In genomic region chr4:144428868-144429267, GRCm38 (mm10) we compare ENCODE assay signal across 12 mouse cellular contexts. TPM values are rescaled to one million over a fixed set of nuclear protein-coding genes. Genes with fewer than 3 reads are reported as not detected.
DNase-seq lines count a peak whose midpoint lies in the region; ATAC-seq and TF ChIP-seq lines count a peak whose summit lies in the region.
"Had no signal": no experiment of that assay in that cellular context is flagged by ENCODE, and none has a peak within 500 bp of the region (broad histone marks: within the 10 kb centered on the region; RNA-seq: fewer than 3 reads in every experiment).

No protein-coding gene starts in this region.

- H3K4me1 ChIP-seq in heart, adult 2 months (ENCODE audit: control insufficient read depth, insufficient read depth, low read length) = no peaks in the 10 kb centered on the region
- H3K4me1 ChIP-seq: embryonic facial prominence, embryonic 15.5 days; limb, embryonic 15.5 days; neural tube, embryonic 12.5 days had no signal

- 15% methylated on average over 3 of the region's 3 CpGs for WGBS in heart, adult 2 months

- no peak for DNase-seq in heart, adult 2 months
- DNase-seq in heart, adult 9 months (ENCODE audit: low spot score in 2 of 2) = no peak
- DNase-seq in right cerebral cortex, postnatal 4 days = peak; percentile 1
- DNase-seq in right cerebral cortex, postnatal 25 days = no peak
- DNase-seq in left cerebral cortex, postnatal 10 days (ENCODE audit: extremely low spot score in 1 of 2, low spot score in 2 of 2) = no peak

- H3K36me3 ChIP-seq in heart, adult 2 months (ENCODE audit: control insufficient read depth, insufficient read depth, low read length) = no peaks in the 10 kb centered on the region
- H3K36me3 ChIP-seq: embryonic facial prominence, embryonic 15.5 days; limb, embryonic 15.5 days; neural tube, embryonic 12.5 days had no signal

- TF ChIP-seq POLR2A in heart, adult 2 months (IDR thresholded peaks at IDR 0.05; ENCODE audit: insufficient read depth, low read depth, low read length) = no peak

- no peak for TF ChIP-seq EP300 in heart, adult 2 months (IDR thresholded peaks at IDR 0.05; ENCODE audit: insufficient read depth, low read depth, low read length)

- intact Hi-C loops in heart, adult 2 months (cut with DNase I) = no loop called here
- intact Hi-C loops in left cerebral cortex, postnatal 10 days (cut with DNase I) = no loop called here

- H3K79me2 ChIP-seq in heart, adult 2 months (replicated peaks; ENCODE audit: control insufficient read depth, insufficient read depth, low read length) = no peaks in the 10 kb centered on the region

- no peak overlapping the region for H3K4me3 ChIP-seq in heart, adult 2 months
- H3K4me3 ChIP-seq: embryonic facial prominence, embryonic 15.5 days; limb, embryonic 15.5 days; neural tube, embryonic 12.5 days had no signal

- H3K27ac ChIP-seq in heart, adult 2 months = no peak overlapping the region
- H3K27ac ChIP-seq: embryonic facial prominence, embryonic 15.5 days; limb, embryonic 15.5 days; neural tube, embryonic 12.5 days had no signal

- no peaks in the 10 kb centered on the region for H3K27me3 ChIP-seq in heart, adult 2 months (ENCODE audit: control insufficient read depth, insufficient read depth, low read length)
- H3K27me3 ChIP-seq: embryonic facial prominence, embryonic 15.5 days; limb, embryonic 15.5 days; neural tube, embryonic 12.5 days had no signal

- H3K9ac ChIP-seq in heart, adult 2 months (ENCODE audit: low read depth, low read length) = no peak overlapping the region
- H3K9ac ChIP-seq: embryonic facial prominence, embryonic 15.5 days; limb, embryonic 15.5 days; neural tube, embryonic 12.5 days had no signal

- TF ChIP-seq CTCF in heart, adult 2 months (IDR thresholded peaks at IDR 0.05) = peak; percentile 58

- 0 out of 2 replicates have a peak, but pooled peaks have one; percentile 60 for ATAC-seq in common myeloid progenitor, adult 5-6 weeks (replicated peaks; ENCODE audit: low read depth, poor library complexity, severe bottlenecking)
- peak; percentile 86 for ATAC-seq in megakaryocyte progenitor cell, adult 5-6 weeks (replicated peaks; ENCODE audit: poor library complexity)
- ATAC-seq in megakaryocyte, adult 5-6 weeks (ENCODE audit: poor library complexity, severe bottlenecking) = no peak

RNA-seq across cellular contexts. Expression of gene 1700012P22Rik, which starts 9.7 kb away (rescaled TPM):
- not detected for total RNA-seq in heart, adult 2 months (2021)
- polyA plus RNA-seq in heart, adult 2 months (2012; rRNA removed) = not detected in 2 replicates
- not detected in 2 replicates for total RNA-seq in common myeloid progenitor, adult 5-6 weeks (2017)
- not detected in 2 replicates for total RNA-seq in megakaryocyte progenitor cell, adult 5-6 weeks (2015)
- not detected in 2 replicates for total RNA-seq in megakaryocyte progenitor cell, adult 5-6 weeks (2017)
- total RNA-seq in megakaryocyte, adult 5-6 weeks (2015) = not detected in 2 replicates
- not detected in 2 replicates for total RNA-seq in megakaryocyte, adult 5-6 weeks (2017)
- not detected for total RNA-seq in left cerebral cortex, postnatal 10 days (2021)
- polyA plus RNA-seq: heart, embryonic 16.5 days; limb, embryonic 15.5 days; neural tube, embryonic 12.5 days had no signal

RNA-seq across cellular contexts. Expression of gene Pramef12, which starts 20.6 kb away (rescaled TPM):
- not detected for total RNA-seq in heart, adult 2 months (2021)
- 0.08 TPM in 1 of 2 replicates, not detected in the other for polyA plus RNA-seq in heart, adult 2 months (2012; rRNA removed)
- total RNA-seq in common myeloid progenitor, adult 5-6 weeks (2017) = not detected in 2 replicates
- not detected in 2 replicates for total RNA-seq in megakaryocyte progenitor cell, adult 5-6 weeks (2015)
- not detected in 2 replicates for total RNA-seq in megakaryocyte progenitor cell, adult 5-6 weeks (2017)
- not detected in 2 replicates for total RNA-seq in megakaryocyte, adult 5-6 weeks (2015)
- total RNA-seq in megakaryocyte, adult 5-6 weeks (2017) = not detected in 2 replicates
- not detected for total RNA-seq in left cerebral cortex, postnatal 10 days (2021)
- polyA plus RNA-seq: neural tube, embryonic 12.5 days had no signal

RNA-seq across cellular contexts. Expression of gene Gm9944, which starts 24.2 kb away (rescaled TPM):
- total RNA-seq in heart, adult 2 months (2021) = not detected
- polyA plus RNA-seq in heart, adult 2 months (2012; rRNA removed) = not detected in 2 replicates
- not detected in 2 replicates for total RNA-seq in common myeloid progenitor, adult 5-6 weeks (2017)
- not detected in 2 replicates for total RNA-seq in megakaryocyte progenitor cell, adult 5-6 weeks (2015)
- not detected in 2 replicates for total RNA-seq in megakaryocyte progenitor cell, adult 5-6 weeks (2017)
- total RNA-seq in megakaryocyte, adult 5-6 weeks (2015) = not detected in 2 replicates
- total RNA-seq in megakaryocyte, adult 5-6 weeks (2017) = not detected in 2 replicates
- total RNA-seq in left cerebral cortex, postnatal 10 days (2021) = not detected
- polyA plus RNA-seq: embryonic facial prominence, embryonic 15.5 days; heart, embryonic 16.5 days; limb, embryonic 15.5 days; neural tube, embryonic 12.5 days had no signal

RNA-seq across cellular contexts. Expression of gene Aadacl3, which starts 34.7 kb away (rescaled TPM):
- not detected for total RNA-seq in heart, adult 2 months (2021)
- not detected in 2 replicates for polyA plus RNA-seq in heart, adult 2 months (2012; rRNA removed)
- total RNA-seq in common myeloid progenitor, adult 5-6 weeks (2017) = not detected in 2 replicates
- total RNA-seq in megakaryocyte progenitor cell, adult 5-6 weeks (2015) = not detected in 2 replicates
- total RNA-seq in megakaryocyte progenitor cell, adult 5-6 weeks (2017) = not detected in 2 replicates
- total RNA-seq in megakaryocyte, adult 5-6 weeks (2015) = not detected in 2 replicates
- not detected in 2 replicates for total RNA-seq in megakaryocyte, adult 5-6 weeks (2017)
- total RNA-seq in left cerebral cortex, postnatal 10 days (2021) = not detected
- polyA plus RNA-seq: embryonic facial prominence, embryonic 15.5 days; heart, embryonic 16.5 days; limb, embryonic 15.5 days; neural tube, embryonic 12.5 days had no signal

RNA-seq across cellular contexts. Expression of gene Pramef20, which starts 51.1 kb away (rescaled TPM):
- not detected for total RNA-seq in heart, adult 2 months (2021)
- polyA plus RNA-seq in heart, adult 2 months (2012; rRNA removed) = not detected in 2 replicates
- total RNA-seq in common myeloid progenitor, adult 5-6 weeks (2017) = not detected in 2 replicates
- total RNA-seq in megakaryocyte progenitor cell, adult 5-6 weeks (2015) = not detected in 2 replicates
- not detected in 2 replicates for total RNA-seq in megakaryocyte progenitor cell, adult 5-6 weeks (2017)
- total RNA-seq in megakaryocyte, adult 5-6 weeks (2015) = not detected in 2 replicates
- total RNA-seq in megakaryocyte, adult 5-6 weeks (2017) = not detected in 2 replicates
- total RNA-seq in left cerebral cortex, postnatal 10 days (2021) = not detected
- polyA plus RNA-seq: embryonic facial prominence, embryonic 15.5 days; heart, embryonic 16.5 days; limb, embryonic 15.5 days; neural tube, embryonic 12.5 days had no signal
